Mouse (Mus musculus) embryonic fibroblast, embryonic 13.5 days (primary cell): ENCODE measurements around the gene Olfr370.

Source experiments
- CTCF ChIP-seq: IDR thresholded peaks from 2 replicates; pipeline ENCODE4 v1.5.1; 2011; ENCODE audit warnings: mild to moderate bottlenecking, control low read depth, low read length, moderate library complexity, borderline replicate concordance; ENCODE audit not compliant: insufficient read depth
- POLR2A ChIP-seq: IDR thresholded peaks from 2 replicates; pipeline ENCODE4 v1.6.1; 2011; ENCODE audit warnings: low read depth, mild to moderate bottlenecking, control low read depth, low read length, moderate library complexity

DNA sequence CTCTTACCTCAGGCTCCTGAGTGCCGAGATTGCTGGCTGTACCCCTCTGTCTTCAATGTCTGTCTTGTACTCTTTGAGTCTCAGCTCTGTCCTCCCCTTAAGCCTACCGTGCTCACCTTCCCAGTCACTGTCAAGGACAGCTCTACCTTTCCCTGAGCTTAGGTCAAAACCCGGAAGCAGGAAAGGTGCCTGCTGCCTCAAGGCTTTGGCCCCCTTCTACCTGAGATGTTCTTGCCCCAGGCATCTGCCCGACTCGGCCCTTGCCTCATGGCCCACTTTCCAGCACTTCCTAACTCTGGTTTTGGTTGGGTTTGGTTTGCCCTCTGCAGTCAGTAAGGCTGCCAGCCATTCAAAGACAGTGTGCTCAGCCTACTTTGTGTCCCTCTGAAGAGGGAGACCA lies 33.2 kb downstream of the Olfr370 start:
- no peak for TF ChIP-seq POLR2A
- TF ChIP-seq CTCF = no peak
